Mouse (Mus musculus): Measurements from ENCODE around the gene Slc43a2. TPM values are rescaled to one million over a fixed set of nuclear protein-coding genes. Genes with fewer than 3 reads are reported as not detected.
"Not testable (repeated sequence)": the region's sequence is repeated elsewhere in the genome, so short reads cannot be mapped to it uniquely, and the experiment has no call there.

Slc43a2 gene
- total RNA-seq, 2 experiments from 2014 or later: 49.9 to 50.9 TPM

- not testable (repeated sequence) for DNase-seq (ENCODE audit: low spot score in 2 of 2)
These were observed 68.3 kb downstream of the Slc43a2 start for GRCm38 (mm10) chr11:75599802-75600201.

- DNase-seq (ENCODE audit: low spot score in 2 of 2): no peak
These were observed 73.3 kb downstream of the Slc43a2 start for GRCm38 (mm10) chr11:75604826-75605225.

DNA sequence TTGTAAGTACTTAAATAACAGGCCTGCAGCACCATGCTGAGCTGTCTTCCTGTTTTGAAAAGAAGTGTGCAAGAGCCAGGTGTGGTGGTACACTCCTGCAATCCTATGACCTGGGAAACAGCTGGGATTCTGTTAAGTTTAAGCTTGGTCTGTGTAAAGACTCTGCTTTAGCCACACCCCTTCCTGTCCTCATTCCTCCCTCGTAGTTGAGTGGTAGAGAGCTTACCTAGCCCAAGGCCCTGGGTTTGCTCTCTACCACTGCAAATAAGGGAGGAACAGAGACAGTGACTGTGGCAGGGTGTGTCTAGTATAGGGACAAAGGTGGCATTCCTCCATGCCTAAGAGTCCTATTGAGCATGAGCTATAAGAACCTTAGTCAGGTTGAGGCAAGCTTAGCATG, 73.8 kb downstream of the Slc43a2 start:
- DNase-seq (ENCODE audit: low spot score in 2 of 2): no peak

GRCm38 (mm10) chr11:75608776-75609175, 77.3 kb downstream of the Slc43a2 start:
- DNase-seq (ENCODE audit: low spot score in 2 of 2): no peak

DNA sequence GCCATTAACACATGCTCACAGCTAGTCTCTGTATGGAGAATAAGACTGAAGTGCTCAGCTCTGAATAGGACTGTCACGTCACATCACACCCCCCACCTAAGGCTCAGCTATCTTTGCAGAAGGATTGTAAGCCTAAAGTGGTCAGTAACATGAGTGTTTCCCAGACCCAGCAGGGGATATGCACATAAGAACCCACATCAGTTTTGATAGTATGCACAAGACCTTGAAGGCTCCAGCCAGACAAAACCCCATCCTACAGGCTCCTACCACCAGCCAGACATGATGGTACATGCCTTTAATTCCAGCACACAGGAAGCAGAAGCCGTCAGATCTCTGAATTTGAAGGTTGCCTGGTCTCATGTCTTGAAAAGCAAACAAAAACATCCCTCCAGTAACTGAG, 78.5 kb downstream of the Slc43a2 start:
- DNase-seq (ENCODE audit: low spot score in 2 of 2): no peak

DNA sequence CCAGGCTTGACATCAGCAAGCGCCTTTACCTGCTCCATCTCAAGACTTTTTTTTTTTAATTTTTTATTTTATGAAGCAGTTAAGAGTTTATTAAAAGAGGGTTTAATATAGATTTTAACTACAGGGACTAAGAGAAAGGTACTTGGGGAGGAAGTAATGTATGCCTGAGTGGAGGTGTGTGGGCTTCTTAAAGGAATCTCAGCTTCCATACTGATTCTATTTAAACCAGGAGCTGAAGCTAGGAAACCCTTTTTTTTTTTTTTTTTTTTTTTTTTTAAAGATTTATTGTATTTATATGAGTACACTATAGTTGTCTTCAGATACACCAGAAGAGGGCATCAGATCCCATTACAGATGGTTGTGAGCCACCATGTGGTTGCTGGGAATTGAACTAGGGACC, 83.3 kb downstream of the Slc43a2 start:
- no peak for DNase-seq (ENCODE audit: low spot score in 2 of 2)

DNA sequence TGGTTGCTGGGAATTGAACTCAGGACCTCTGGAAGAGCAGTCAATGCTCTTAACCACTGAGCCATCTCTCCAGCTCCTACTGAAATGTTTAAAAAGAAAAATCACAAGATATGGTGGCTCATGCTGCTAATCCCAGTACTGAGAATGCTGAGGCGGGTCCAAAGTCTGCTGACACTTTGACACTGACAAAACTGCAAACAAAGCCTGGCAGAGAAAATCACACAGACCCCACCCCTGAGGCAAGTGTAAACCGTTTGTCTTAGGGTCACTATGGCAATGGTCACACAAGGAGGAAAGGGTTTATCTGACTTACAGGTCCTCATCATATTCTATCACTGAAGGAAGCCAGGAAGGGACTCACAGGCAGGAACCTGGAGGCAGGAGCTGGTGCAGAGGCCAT, 84.1 kb downstream of the Slc43a2 start:
- DNase-seq (ENCODE audit: low spot score in 2 of 2): no peak

DNA sequence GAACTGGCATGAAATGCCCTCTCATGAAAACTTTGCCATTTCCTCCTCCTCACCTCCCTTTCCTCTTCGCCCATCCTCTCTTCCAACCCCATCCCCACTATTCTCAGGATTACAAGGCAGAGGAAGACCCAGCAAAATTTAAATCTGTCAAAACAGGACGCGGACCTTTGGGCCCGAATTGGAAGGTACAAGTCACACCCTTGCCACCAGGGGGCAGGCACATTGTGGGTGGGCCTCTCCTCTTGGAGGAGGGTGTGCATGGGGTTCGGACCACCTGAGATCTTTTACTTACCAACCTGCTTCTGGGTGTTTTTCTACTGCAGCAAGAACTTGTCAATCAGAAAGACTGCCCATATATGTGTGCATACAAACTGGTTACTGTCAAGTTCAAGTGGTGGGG, 87.6 kb downstream of the Slc43a2 start:
- DNase-seq (ENCODE audit: low spot score in 2 of 2): no peak

DNA sequence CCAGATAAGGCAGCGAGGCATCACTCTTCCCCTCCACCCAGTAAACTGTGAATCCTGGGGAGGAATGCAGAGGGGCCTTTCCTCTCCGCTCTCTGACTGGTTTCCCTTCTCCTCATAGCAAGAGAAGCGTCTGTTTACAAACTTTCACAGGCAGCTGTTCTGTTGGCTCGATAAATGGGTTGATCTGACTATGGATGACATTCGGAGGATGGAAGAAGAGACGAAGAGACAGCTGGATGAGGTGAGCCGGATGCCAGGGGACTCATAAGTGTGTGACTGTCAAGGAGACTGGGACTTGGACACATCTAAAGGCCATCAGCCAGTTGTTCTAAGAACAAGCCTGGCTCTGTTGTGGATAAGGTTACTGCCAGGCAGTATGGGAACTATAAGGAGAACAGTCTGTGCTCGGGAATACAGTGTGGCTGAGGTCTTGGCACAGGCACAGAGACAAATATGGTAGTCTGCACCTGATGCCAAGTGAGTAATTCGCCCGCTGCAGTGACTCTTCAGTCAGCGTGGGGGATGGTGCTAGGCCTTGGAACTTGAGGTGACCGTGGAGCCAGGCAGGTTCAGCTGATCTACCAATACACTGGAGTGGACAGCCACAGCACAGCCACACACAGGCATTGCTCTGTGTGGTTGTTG, 88.8 kb downstream of the Slc43a2 start:
- peak; percentile 52 to 61 for DNase-seq (ENCODE audit: low spot score in 2 of 2)

DNA sequence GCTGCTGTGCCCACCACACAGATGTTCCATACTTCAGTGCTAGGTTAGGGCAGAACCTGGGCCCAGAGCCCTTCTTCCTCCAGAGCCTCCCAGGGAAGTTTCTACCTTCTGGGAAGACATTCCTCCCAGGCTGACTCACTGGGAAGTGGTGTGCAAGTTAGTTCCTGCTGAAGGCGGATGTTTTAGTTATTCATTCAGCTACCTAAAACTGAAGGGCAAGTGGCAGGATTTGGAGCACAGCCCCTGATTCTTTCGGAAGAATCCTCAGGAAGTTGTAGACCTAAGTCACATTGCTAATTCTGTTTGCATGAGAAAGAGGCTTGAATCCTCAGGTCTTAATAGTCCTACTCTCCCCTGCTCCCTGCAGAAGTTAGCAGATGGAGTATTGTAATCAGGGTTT, 89.9 kb downstream of the Slc43a2 start:
- DNase-seq (ENCODE audit: low spot score in 2 of 2): no peak

DNA sequence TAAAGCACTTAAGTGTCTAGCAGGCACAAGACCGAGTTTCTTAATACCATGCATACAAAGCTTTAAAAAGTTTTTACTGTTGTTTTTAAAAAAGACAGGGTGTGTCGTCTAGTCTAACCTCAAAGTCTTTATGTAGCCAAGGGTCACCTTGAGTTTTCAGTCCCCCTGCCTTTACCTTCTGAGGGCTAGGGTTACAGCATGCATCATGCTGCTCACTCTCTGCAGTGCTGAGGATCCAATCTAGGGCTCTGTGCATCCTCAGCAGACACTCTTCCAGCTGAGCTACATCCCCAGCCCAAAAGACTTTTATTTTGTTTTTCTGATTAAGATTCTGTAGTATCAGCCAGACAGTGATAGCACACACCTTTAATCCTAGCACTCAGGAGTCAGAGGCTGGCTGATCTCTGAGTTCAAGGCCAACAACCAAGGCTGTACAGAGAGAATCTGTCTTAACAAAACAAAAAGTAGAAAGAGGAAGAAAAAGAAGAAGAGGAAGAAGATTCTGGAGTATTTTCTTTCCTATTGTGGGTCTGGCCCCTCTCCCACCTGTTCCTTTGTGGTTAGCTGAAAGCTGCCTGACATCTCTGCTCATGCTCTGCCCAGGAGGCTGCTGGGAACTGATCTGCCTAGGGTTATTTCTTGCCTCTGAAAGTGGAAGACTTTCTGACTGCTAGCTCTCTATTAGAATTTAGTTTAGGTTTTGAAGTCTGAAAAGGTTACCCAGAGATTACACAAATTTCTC, 91.3 kb downstream of the Slc43a2 start:
- no peak for DNase-seq (ENCODE audit: low spot score in 2 of 2)

DNA sequence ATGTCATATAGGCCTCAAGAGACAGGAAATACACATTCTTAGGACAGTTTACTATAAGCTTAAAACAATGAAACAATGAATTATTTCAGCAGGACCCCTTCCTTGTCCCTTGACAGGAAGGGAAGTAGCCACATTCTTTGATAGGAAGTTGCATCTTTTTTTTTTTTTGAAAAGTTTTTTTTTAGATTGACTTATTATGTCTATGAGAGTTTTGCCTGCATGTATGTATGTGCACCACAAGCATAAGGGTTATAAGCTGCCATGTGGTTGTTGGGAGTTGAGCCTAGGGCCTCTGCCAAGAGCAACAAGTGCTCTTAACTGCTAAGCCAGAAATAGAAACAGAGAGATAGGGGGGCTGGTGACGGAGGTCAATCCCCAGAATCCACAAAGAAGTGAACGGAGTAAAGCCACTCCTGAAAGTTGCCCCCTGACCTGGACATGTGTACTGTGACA, 92.6 kb downstream of the Slc43a2 start:
- no peak for DNase-seq (ENCODE audit: low spot score in 2 of 2)

DNA sequence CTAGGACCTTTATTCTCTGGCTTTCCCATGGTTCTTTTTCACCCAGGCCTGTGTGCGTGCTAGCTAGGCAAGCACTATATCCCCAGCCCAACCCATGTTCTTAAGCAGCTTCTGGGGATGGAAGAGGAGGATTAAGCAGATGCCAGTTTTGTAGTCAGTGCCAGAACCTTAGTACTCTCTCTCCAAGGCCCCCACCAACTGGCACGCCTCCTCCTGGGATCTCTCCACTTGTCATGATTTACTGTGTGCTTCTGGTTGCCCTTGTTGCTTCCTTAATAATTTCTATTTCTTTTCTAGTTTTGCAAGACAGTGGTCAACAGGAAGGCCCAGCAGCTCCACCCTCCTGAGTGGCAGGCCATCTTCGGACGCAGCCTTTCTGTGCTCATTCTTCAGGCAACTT, 94.3 kb downstream of the Slc43a2 start:
- DNase-seq (ENCODE audit: low spot score in 2 of 2): peak in 1 of 2 experiments; percentile 32

Small RNAs within 50 kb of the gene (microRNA-seq; reads per million reads assigned to microRNA genes)
- 0 reads per million in 2 experiments for gene Mir3971

Other genes starting within 250 kb of the Slc43a2 start
- 10 to 100 TPM; 47.2 to 49.9 TPM for gene Rpa1, start 183.4 kb upstream of the Slc43a2 start, total RNA-seq (2021)
- gene Smyd4, start 183.3 kb upstream of the Slc43a2 start, total RNA-seq (2021): 10 to 100 TPM; 13.7 to 17.5 TPM
- 10 to 100 TPM; 12.6 to 12.7 TPM for gene Serpinf1, start 109.0 kb upstream of the Slc43a2 start, total RNA-seq (2021)
- gene Serpinf2, start 92.1 kb upstream of the Slc43a2 start, total RNA-seq (2021): under 1 TPM in 1 of 2 experiments, not detected in 1; 0.35 TPM
- 10 to 100 TPM; 18.7 to 19.4 TPM for gene Wdr81, start 77.0 kb upstream of the Slc43a2 start, total RNA-seq (2021)
- under 1 TPM; 0.91 to 1.00 TPM for gene Tlcd2, start 70.0 kb upstream of the Slc43a2 start, total RNA-seq (2021)
- 100 to 1,000 TPM; 128 to 134 TPM for gene Prpf8, start 44.9 kb upstream of the Slc43a2 start, total RNA-seq (2021)
- gene Rilp, start 21.6 kb upstream of the Slc43a2 start, total RNA-seq (2021): 1 to 10 TPM; 1.6 to 1.8 TPM
- gene Scarf1, start 18.2 kb upstream of the Slc43a2 start, total RNA-seq (2021): 1 to 10 TPM; 1.1 to 1.2 TPM
- gene Pitpna, start 56.4 kb downstream of the Slc43a2 start, total RNA-seq (2021): 100 to 1,000 TPM; 330 to 343 TPM
- 10 to 100 TPM; 36.1 to 36.6 TPM for gene Inpp5k, start 99.3 kb downstream of the Slc43a2 start, total RNA-seq (2021)
- gene Myo1c, start 118.8 kb downstream of the Slc43a2 start, total RNA-seq (2021): 10 to 100 TPM; 20.9 to 25.1 TPM
- gene Crk, start 147.6 kb downstream of the Slc43a2 start, total RNA-seq (2021): 100 to 1,000 TPM; 126 to 132 TPM
- gene Ywhae, start 201.2 kb downstream of the Slc43a2 start, total RNA-seq (2021): 1,000 to 10,000 TPM in 1 of 2 experiments, 100 to 1,000 TPM in 1; 948 to 1,014 TPM